Mouse (Mus musculus): ENCODE data around the gene Hbb-bh1. TPM values are rescaled to one million over a fixed set of nuclear protein-coding genes. Genes with fewer than 3 reads are reported as not detected.
"Not testable (repeated sequence)": the region's sequence is repeated elsewhere in the genome, so short reads cannot be mapped to it uniquely, and the experiment has no call there.

The Hbb-bh1 gene
- 0.88 and 1.3 TPM in 2 replicates for polyA plus RNA-seq (2015; fragmentation: Nextera tagmentation; extraction: Ambion mirVana)

DNA sequence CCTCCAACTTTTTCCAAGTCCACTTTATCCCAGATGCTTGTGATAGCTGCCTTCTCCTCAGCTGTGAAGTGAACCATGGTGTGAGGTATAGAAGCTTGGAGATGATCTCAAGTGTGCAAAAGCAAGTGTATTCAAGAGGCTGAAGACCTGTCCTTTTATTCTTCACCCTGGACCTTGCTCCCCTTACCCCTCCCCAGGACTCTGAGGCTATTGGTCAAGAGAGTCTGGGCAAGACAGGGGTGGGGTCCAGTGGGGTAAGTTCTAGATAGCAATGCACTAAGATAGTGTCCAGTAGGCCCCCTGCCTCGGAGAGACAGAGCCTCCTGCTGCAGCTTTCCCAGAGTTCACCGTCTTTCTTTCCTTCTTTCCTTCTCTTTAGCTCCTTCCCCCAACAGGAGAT is at the start of gene Hbb-bh1:
TSS of gene Hbb-bh1 (minus strand) at position 131 of the 400 bp plus-strand sequence.
- no peak for DNase-seq (ENCODE audit: low spot score)

DNA sequence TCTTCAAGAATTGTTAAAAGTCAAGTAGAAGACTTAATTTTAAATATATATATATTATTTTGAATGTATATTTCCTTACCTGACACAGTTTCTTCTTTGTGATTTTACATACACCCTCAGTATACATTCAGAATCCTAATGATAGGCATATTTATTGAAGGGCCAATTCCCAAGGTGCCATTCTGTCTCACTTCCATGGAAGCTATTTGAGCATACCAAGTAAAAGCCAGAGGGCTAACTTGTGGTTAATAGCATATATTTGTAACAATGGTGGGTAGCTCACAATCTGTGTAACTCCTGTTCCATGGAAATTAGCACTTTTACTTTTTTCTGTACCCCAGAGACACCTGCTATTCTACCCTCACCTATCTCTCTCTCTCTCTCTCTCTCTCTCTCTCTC is 43.2 kb upstream of the Hbb-bh1 start, which contains the start of gene Olfr66:
TSS of gene Olfr66 (minus strand) at position 101 of the 400 bp plus-strand sequence.
- no peak for DNase-seq (ENCODE audit: low spot score)

DNA sequence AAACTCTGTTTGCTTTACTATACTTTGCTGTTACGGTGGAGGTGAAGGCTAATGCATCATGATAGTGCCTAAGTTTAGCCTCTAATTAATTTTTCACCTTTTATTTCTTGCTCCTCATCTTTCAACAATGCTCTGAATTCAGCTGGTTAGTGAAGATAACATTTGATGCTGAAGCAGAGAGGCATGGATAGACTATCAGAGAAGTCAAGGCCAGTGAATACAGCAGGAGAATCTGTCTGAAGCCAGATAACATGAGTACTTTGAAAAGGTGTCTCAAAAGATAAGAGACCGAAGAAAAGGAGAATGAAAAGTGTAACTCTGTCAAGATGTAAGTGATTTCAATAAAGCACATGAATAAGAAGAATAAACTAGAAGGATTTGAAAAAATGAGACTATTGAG is 34.1 kb upstream of the Hbb-bh1 start:
- no peak for DNase-seq (ENCODE audit: low spot score)

- DNase-seq (ENCODE audit: low spot score) = no peak
Measured at GRCm38 (mm10) chr7:103874451-103874850, 31.5 kb upstream of the Hbb-bh1 start.

DNA sequence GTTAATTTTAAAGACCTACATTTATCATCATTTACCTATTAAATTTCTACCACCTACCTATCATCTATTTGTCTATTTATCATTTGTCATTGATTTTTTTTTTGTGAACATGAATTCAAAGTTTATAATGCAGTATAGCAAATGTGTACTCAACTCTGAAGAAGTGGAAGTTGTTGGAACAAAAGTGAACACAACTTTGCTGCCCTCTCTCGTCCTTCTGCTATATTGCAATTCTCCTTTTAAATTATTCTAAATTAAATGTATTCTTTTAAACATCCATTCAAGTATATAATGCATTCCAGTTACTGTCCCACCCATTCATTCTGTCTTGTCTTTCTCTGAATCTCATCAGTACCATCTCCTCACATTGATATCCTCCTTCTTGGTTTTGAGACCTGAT is 30.1 kb upstream of the Hbb-bh1 start:
- peak; percentile 7 for DNase-seq (ENCODE audit: low spot score)

- no peak for DNase-seq (ENCODE audit: low spot score)
Measured at GRCm38 (mm10) chr7:103870667-103871066, 27.7 kb upstream of the Hbb-bh1 start.

DNA sequence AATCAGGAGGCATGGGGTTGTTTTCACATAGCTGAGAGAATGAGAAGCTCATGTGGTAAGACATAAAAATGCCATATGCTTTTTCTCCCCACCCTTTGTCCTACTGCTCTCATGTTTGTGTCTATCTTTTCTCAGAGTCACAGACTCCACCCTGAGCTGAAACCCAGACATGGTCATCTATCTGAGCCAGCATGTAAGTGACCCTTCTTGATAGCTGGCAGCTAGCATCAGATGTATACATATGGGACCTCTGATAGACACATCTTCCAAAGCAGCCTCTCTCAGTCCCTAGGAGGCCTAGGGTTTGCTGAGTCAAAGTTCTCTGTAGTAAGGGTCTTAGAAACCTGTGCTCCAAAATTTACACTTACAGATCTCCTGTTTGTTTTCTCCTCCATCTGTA is 22.8 kb upstream of the Hbb-bh1 start:
- DNase-seq (ENCODE audit: low spot score) = no peak

- DNase-seq (ENCODE audit: low spot score) = no peak
Measured at GRCm38 (mm10) chr7:103861531-103861930, 18.6 kb upstream of the Hbb-bh1 start.

- peak; percentile 42 for DNase-seq (ENCODE audit: low spot score)
Measured at GRCm38 (mm10) chr7:103860855-103861254, 17.9 kb upstream of the Hbb-bh1 start.

GRCm38 (mm10) chr7:103859076-103859475 is 16.1 kb upstream of the Hbb-bh1 start:
- no peak for DNase-seq (ENCODE audit: low spot score)

GRCm38 (mm10) chr7:103854669-103855068 is 11.7 kb upstream of the Hbb-bh1 start:
- no peak for DNase-seq (ENCODE audit: low spot score)

DNA sequence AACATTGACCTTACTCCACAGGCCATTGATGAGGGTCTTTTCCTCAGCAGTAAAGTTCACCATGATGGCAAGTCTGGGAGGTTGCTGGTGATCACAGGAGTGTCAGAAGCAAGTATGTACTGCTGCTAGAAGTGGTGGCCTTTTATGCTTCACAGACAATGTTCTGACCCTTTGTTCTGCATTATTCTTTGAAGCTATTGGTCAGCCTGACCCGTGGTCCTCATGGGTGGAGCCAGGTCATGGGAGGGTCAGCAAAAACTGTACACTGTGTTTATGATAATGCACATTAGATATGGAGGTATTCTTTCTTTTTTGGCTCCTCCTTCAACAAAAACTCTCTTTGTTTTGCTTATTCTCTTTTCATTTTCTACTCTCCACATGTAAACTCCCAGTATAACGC is 10.1 kb upstream of the Hbb-bh1 start, which contains the start of gene Hbb-y:
TSS of gene Hbb-y (minus strand) at position 127 of the 400 bp plus-strand sequence.
- no peak for DNase-seq (ENCODE audit: low spot score)

DNA sequence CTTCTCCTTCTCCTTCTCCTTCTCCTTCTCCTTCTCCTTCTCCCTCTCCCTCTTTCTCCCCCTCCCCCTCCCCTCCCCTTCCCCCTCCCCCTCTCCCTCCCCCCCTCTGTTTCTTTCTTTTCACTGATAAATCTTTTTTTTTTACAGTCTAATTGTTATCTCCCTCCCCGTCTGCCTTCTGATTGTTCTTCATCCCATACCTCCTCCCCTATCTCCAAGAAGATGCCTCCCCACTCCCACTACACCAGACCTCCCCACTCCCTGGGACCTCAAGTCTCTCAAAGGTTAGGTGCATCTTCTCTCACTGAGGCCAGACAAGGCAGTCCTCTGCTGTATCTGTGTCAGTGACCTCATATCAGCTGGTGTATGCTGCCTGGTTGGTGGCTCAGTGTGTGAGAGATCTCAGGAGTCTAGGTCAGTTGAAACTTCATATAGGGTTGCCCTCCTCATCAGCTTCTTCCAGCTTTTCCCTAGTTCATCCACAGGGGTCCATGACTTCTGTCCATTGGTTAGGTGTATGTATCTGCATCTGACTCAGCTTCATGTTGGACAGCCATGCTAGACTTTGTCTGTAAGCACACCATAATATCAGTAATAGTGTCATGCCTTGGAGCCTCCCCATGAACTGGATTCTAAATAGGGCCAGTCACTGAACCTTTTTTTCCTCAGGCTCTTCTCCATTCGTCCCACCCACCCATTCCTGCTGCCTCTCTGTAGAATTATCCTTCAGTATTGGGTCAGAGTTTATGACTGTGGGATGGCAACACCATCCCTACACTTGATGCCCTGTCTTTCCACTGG is 1.8 kb upstream of the Hbb-bh1 start:
- no peak for DNase-seq (ENCODE audit: low spot score)

DNA sequence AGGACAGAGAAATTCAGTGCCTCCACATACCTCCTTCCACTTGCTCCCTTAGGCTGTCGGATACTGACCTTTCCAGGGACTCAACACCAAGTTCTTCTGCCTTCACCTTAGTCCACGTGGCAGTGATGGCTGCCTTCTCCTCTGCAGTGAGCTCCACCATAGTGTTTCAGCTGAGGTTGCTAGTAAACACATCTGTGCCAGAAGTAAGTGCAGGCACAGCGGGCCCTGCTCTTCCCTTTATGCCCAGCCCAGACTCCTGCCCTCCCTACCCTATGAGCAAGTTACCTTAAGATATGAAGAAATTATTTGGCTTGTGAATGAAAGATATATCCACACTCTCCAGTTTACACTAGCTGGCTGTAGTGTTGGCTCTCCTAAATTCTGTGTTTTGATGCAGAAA is 2.7 kb downstream of the Hbb-bh1 start, which contains the start of gene Hbb-bh2:
TSS of gene Hbb-bh2 (minus strand) at position 253 of the 400 bp plus-strand sequence.
- DNase-seq (ENCODE audit: low spot score) = no peak

- DNase-seq (ENCODE audit: low spot score) = no peak
Measured at GRCm38 (mm10) chr7:103827808-103828207, 15.2 kb downstream of the Hbb-bh1 start, which contains the start of gene Hbb-bs. Gene Hbb-bs (minus strand): TSS chr7:103828096.

DNA sequence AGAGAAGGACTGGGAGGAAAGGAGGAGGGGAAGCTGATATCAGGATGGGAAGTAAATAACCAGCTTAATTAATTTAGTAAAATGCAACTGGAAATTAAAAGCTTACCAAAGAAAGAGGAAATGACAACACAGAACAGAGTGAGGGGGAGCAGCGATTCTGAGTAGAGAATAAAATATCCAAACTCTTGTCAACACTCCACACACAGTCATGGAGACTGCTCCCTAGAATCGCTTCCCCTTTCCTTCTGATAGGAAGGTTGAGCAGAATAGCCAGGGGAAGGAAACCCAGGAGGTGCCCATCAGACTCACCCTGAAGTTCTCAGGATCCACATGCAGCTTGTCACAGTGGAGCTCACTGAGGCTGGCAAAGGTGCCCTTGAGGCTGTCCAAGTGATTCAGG is 15.8 kb downstream of the Hbb-bh1 start:
- DNase-seq (ENCODE audit: low spot score) = not testable (repeated sequence)

GRCm38 (mm10) chr7:103826255-103826887 is 16.6 kb downstream of the Hbb-bh1 start:
- DNase-seq (ENCODE audit: low spot score) = no peak

DNA sequence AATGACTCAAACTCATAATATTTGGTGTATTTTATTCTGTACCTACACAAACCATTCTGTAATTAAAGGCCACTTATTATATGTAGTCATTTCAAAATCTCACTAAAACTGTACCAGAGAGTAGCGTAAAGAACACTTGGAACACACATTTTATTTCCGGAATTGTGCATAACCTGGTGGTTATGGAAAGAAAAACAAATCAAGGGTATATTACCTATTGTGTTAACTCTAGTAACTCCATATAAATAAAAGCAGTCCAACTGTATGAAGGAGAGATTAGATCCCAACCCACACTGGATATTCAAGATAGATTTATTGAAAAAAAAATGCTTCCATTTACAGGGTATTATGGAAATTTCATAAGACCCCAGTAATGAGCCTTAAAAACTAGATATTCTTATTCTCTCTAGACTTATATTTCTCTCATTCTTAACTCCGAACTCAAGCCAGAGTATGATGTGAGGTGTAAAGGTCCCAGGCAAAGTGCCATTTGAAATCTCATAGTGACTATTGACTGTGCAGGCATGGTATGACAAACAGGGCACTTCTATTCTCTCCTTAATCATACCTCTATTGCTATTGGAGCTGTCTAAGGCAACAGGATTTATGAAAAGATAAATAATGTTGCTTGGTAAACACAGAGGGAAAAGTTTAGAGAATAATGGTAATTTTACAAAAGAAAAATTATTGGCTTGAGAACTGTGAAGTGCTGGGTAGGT is 17.3 kb downstream of the Hbb-bh1 start:
- DNase-seq (ENCODE audit: low spot score) = no peak

- DNase-seq (ENCODE audit: low spot score) = no peak
Measured at GRCm38 (mm10) chr7:103824597-103824996, 18.4 kb downstream of the Hbb-bh1 start.

DNA sequence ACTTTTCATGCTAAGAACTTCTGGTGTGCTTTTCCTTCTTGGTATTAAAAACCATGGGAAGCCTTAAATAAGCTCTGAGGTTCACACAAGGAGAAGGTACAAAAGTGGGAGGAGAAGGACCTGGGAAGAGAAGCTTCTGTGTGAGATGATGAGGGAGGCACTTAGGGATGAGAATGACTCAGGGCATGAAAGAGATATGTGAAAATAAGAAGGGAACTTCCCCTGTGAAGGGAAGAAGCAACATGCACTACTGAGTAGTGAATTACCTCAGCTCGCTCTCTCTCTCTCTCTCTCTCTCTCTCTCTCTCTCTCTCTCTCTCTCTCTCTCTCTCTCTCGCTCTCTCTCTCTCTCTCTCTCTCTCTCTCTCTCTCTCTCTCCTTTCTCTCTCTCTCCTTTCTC is 27.9 kb downstream of the Hbb-bh1 start:
- DNase-seq (ENCODE audit: low spot score) = not testable (repeated sequence)

GRCm38 (mm10) chr7:103813766-103814165 is 29.2 kb downstream of the Hbb-bh1 start, which contains the start of gene Hbb-bt:
Gene Hbb-bt (minus strand): TSS chr7:103813996.
- no peak for DNase-seq (ENCODE audit: low spot score)

DNA sequence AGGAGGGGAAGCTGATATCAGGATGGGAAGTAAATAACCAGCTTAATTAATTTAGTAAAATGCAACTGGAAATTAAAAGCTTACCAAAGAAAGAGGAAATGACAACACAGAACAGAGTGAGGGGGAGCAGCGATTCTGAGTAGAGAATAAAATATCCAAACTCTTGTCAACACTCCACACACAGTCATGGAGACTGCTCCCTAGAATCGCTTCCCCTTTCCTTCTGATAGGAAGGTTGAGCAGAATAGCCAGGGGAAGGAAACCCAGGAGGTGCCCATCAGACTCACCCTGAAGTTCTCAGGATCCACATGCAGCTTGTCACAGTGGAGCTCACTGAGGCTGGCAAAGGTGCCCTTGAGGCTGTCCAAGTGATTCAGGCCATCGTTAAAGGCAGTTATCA is 29.8 kb downstream of the Hbb-bh1 start:
- DNase-seq (ENCODE audit: low spot score) = not testable (repeated sequence)
